Mouse (Mus musculus) large intestine, adult 2 months (tissue): ENCODE measurements around the gene 4833420G17Rik. TPM values are rescaled to one million over a fixed set of nuclear protein-coding genes. Genes with fewer than 3 reads are reported as not detected.

Experiments used
- polyA plus RNA-seq: library from polyadenylated mRNA; depleted of rRNA; stranded (reverse); fragments of >200 nt; gene quantifications from 2 replicates; pipeline ENCODE4 v1.2.3, GENCODE M21; 2012; rRNA removed

4833420G17Rik gene
- polyA plus RNA-seq, 1 experiment, result 11.7 TPM

Other genes starting within 250 kb of the 4833420G17Rik start
- gene Paip1, start 34.2 kb upstream of the 4833420G17Rik start, polyA plus RNA-seq, result 14.7 and 19.5 TPM in 2 replicates
- gene Tmem267, start 25.3 kb downstream of the 4833420G17Rik start, polyA plus RNA-seq, result 6.8 and 9.0 TPM in 2 replicates
- gene 3110070M22Rik, start 25.6 kb downstream of the 4833420G17Rik start, polyA plus RNA-seq, result 0.61 and 2.0 TPM in 2 replicates
- gene Ccl28, start 161.1 kb downstream of the 4833420G17Rik start, polyA plus RNA-seq, result 12.2 and 12.4 TPM in 2 replicates
- 42.4 and 52.9 TPM in 2 replicates for gene Hmgcs1, start 227.6 kb downstream of the 4833420G17Rik start, polyA plus RNA-seq